Mouse (Mus musculus) R1 (cell line): ENCODE data around the gene Riok2.
"Not testable (repeated sequence)": the region's sequence is repeated elsewhere in the genome, so short reads cannot be mapped to it uniquely, and the experiment has no call there.

ENCODE experiments used
- DNase-seq: peaks from one replicate; pipeline ENCODE4 v3.0.0-alpha.2; 2018; ENCODE audit warnings: low read depth, low spot score

Riok2 gene

DNA sequence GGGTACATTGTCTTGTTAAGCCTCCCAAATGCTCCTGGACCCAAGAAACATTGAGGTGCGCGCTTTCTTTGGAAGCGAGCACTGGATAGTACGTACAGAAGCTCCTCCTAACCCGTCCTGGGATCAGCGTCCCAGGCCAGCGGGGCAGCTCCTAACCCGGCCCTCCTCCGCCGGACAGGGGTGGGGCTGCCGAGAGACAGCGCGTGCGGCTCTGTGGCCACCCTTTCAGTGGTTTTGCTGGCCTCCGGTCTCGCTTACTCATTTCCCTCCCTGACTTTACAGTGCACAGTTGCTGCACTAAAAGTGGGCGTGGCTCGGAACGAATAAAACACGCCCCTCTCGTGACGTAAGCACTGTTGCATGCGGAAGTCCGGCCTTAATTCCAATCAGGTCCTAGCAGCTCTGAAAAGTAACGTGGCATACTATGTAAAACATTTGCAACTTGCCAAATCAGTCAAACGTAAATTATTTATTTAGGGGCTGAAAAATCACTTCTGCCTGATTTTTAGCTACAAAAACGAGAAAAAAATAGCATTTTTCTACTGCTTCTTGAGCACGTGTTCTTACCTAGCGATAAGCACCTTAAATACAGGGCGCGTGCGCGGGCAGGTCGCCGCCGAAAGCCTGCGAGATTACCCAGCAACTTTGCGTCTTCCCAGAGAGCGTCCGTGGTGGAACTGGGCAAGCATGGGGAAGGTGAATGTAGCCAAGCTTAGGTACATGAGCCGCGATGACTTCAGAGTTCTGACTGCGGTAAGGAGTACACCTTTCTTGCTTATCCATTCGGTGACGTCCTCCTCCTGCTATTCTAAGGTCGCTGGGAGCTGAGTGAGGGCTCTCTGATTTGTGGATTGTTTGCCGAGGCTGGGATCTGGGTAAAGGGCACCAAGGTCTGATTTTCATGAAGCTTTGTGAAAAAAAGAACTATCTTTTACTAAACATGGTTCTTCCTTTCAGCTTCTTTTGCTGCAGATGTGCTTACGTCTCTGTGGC lies at the start of gene Riok2:
Gene Riok2, plus strand, starts transcription at position 392 of the 993 bp plus-strand sequence.
- peak; percentile 99 for DNase-seq

GRCm38 (mm10) chr17:17326022-17326421 lies 48.1 kb upstream of the Riok2 start:
- peak; percentile 25 for DNase-seq

- DNase-seq = no peak
These were observed 47.5 kb upstream of the Riok2 start for GRCm38 (mm10) chr17:17326636-17327035.

DNA sequence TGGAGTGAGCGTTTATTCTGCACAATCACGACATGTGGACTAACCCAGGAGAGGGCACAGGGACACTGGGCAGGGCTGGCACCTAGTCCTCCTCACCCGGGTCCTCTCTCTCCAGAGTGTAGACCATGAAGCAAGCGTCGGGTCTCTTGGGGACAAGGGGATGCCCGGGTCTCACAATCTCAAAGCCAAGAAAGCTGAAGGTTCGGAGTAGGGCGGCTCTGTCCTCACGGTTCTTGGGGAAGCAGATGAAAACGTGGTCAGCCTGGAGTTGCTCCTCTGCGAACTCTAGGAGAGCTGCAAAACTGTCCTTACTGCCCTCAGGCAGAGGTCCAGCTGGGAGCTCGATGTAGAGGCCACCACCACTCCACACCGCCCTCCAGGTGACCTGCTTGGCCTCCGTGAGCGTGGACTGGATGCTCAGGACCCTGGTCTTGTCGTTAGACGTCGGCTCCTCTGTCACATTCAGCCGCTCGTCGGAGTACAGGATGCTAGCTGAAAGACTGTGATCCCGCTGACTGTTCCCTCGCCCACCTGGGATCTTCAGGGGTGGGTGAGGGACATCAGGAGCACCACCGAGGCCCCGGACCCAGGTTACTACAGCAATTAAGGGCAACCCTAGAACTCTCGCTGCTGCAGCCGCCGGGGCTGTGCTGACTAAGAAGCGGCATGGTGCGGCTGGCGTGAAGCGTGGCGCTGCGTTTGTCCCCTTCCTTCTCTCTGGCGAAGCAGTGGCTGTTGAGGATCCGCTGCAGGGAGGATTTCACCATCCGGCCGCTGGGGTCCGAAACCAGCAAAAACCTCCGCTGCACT lies 28.5 kb upstream of the Riok2 start:
- DNase-seq = peak; percentile 10

GRCm38 (mm10) chr17:17346281-17346680 lies 27.8 kb upstream of the Riok2 start:
- not testable (repeated sequence) for DNase-seq

- no peak for DNase-seq
These were observed 575 bp upstream of the Riok2 start for GRCm38 (mm10) chr17:17373550-17373917.

DNA sequence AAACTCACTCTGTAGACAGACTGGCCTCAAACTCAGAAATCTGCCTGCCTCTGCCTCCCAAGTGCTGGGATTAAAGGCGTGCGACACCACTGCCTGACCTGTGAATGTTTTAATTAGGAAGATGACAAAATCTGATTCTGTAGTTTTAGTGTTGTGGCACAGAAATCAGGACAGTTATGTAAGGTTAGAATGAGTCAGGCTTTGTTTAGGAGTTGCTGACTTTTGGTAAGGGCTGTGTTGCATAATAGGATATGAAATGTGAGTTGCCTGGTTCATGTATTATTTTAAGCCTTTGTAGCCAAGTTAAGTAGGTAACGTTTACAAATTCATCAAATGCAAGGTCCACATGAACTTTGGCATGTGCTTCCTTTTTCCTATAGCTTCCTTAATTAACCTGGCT lies 1.5 kb downstream of the Riok2 start:
- DNase-seq = no peak

DNA sequence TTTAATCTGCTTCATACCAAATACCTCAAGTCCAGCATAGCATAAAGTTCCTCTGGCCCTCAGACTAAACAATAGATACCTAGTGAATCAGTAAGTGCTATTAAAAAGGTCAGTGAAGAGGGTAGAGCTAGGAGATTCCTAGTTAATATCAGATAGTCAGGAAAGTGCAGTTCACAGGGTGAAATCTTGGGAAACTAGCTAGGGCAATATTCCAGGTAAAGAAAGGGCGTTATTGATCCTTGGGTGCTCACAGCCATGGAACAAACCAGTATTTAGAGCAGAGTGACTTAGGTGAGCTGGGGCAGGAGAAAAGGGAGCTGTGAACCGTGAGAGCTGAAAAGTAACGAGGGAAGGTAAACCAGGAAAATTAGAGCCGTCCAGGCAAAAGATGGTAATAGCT lies 9.6 kb downstream of the Riok2 start:
- DNase-seq = no peak

DNA sequence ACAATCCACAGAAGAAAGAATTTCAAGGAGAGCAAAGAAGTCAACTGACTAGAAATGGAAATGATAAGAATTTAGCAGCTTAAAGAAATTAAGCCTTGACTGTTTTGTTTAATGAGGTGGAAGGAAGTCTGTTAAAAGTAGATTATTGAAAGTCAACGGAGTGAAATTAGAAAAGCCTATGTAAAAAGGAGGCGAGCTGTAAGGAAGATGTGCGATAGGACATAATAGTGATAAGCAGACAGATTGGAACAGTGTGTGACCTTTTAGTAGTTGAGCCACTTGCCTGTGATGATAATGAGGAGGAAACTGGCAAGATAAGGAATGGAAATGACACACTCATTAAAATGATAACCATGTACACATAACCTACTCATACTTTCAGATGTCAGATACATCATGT lies 10.4 kb downstream of the Riok2 start:
- no peak for DNase-seq

GRCm38 (mm10) chr17:17386117-17386516 lies 12.0 kb downstream of the Riok2 start:
- DNase-seq = peak; percentile 81

DNA sequence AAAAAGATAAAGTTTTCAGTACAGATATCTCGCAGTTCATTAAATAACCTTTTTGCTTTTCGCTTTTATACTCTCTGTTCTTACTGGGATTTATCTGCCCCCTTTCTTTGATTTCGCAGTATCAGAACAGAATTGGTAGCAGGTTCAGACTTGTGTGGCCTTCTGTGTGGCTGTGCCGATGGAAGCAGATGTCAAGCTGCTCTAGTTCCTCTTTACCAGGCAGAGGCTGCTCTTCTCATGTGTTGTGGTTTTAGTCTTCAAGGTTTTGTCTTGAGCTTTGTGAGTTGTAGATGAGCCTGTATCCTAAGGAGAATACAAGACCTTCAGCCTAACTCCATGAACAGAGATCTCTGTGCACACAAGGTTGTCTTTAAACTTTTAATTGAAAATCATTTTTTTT lies 17.7 kb downstream of the Riok2 start:
- no peak for DNase-seq

DNA sequence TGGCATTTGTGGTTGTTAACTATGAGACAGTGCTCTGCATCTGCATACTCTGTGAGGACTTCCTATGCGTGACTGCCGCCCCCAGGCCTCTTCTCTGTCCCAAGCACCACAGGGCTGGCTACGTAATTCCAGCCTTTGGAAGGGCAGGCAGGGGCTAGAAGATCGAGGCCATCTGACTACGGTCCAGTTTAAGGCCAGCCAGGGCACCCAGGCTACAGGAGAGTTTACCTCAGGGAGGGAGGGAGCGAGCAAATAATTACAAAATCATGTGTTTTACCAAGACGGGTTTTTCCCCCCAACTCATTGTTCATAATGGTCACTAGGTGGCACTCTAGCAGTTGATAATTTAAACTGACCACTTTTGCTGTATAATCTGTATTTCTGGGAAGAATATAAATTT lies 18.8 kb downstream of the Riok2 start:
- no peak for DNase-seq

- no peak for DNase-seq
These were observed 19.2 kb downstream of the Riok2 start for GRCm38 (mm10) chr17:17393300-17393699.

- peak; percentile 87 for DNase-seq
These were observed 20.2 kb downstream of the Riok2 start for GRCm38 (mm10) chr17:17394336-17394735.

DNA sequence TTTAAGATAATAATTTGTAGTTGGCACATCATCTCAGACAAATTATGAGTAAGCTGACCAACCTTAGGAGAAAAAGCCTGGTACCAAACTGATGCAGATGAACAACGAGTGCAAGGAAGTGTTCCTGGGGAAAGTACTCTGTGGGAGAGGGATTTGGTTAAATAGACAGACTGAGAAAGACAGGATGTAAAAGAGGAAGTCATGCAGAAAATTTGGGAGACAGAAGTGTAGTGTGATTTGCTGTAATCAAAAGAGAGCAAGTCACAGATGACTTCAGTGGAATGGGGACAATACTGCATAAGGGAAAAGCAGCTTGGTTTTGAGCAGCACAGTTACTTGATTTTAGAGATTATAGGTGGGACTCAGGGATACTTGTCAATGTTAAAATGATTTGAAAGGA lies 22.8 kb downstream of the Riok2 start:
- no peak for DNase-seq

- no peak for DNase-seq
These were observed 24.6 kb downstream of the Riok2 start for GRCm38 (mm10) chr17:17398664-17399063.

GRCm38 (mm10) chr17:17402222-17403004 lies 28.3 kb downstream of the Riok2 start, which contains the start of gene Lix1:
TSS of gene Lix1 (plus strand) at chr17:17402672.
- peak; percentile 83 for DNase-seq

- no peak for DNase-seq
These were observed 28.9 kb downstream of the Riok2 start for GRCm38 (mm10) chr17:17403038-17403437.

DNA sequence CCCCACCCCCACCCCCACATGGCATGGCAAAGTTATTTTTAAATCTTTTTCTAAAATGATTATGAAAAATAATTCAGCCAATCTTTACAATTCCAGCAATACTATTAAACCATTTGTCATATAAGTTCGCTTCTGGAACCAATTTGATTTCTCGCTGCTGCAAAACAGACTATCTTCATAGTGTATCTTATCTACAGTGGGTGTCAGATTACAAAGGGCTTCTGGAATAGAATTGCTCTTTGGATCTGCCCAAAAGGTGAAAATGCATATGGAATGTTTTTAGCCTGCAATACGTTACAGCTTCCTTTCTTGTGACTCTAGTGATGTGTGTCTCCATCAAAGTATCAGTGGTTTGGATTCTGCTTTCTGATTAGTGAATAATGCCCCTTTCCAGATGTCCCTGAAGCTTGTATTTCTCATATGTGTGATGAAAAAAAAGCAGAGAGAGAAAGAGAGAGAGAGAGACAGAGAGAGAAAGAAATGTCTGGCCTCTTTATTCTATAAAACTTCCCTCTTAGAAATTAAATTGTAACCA lies 29.5 kb downstream of the Riok2 start:
- DNase-seq = no peak

DNA sequence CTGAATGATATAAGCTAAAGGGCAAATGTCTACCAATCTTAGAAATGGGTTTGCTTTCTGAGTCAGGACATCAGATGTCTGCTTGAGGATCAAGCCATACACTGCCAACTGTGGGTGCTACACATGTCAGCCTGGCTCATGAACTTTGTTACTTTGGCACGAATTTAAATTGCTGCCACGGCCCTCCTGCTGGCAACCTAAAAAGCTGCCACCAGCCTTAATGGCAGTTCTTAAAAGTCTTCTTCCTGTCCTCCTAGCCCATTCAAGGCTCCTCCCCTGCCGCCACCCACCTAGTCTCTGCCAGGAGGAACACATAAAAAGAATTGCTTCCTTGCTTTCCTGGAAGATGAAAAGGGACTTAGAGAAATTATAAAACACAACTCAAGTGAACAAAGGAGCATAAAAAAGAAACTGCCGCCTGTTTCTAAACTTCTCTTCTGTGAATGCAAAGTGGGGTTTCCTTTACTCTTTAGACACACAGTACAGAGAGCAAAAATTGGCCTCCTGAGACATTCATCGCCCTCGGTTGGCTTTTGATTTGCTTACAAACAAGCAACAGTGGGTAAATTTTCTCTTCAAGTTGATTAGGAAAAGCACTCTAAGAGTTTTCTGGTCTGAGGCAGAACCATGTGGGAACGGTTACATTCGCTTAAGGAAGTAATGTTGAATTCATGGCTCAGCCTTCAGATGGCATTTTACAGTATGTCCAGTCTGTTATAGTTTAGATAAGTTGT lies 30.9 kb downstream of the Riok2 start:
- no peak for DNase-seq

DNA sequence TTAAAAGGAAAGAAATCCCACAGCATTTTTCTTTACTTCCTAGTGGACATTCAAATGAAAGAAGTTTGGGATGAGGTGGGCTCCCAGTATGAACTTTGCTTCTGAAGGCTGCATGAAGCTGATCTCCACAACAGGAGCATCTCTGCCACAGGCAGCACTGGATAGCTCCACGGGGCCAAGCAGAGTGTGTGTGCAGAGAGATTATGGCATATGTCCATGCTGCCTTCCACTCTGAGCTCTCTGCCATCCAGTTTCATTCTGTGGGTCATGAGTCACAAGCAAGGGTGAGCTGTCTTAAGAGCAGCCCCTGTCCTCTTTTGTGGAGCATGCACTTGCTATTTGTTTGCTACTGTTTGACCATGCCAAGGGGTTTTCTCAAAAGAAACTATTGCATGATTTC lies 31.5 kb downstream of the Riok2 start:
- no peak for DNase-seq
